Mouse (Mus musculus) adrenal gland, postnatal 0 days (tissue): ENCODE results near the gene Olfr1325. TPM values are rescaled to one million over a fixed set of nuclear protein-coding genes. Genes with fewer than 3 reads are reported as not detected.

ENCODE experiments used
- polyA plus RNA-seq: library from polyadenylated mRNA; unstranded; fragments of >200 nt; fragmentation: Nextera tagmentation; extraction: Ambion mirVana; gene quantifications from 2 replicates; pipeline ENCODE4 v1.2.1, GENCODE M21; 2015

The Olfr1325 gene
- polyA plus RNA-seq = not detected in 2 replicates

DNA sequence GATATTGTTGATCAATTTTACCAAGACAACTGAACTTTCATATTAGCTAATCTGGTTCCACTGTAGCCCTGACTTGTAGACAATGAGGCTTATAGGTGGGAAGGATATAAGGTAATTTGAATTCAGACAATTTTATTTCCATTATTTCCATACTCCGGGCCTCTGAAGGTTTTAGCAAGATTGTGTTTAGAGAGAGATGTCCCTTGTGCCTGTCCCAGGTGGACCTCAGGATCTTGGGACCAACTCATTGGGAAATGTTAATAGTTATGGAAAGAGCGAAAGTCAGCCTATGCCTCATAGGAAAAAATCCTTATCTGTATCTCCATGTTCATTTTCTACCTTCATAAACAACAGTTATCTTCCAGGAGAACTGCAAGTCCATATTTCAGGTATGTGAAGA is at the start of gene Olfr1325:
Gene Olfr1325 (plus strand): TSS at position 301 of the 400 bp plus-strand sequence.

DNA sequence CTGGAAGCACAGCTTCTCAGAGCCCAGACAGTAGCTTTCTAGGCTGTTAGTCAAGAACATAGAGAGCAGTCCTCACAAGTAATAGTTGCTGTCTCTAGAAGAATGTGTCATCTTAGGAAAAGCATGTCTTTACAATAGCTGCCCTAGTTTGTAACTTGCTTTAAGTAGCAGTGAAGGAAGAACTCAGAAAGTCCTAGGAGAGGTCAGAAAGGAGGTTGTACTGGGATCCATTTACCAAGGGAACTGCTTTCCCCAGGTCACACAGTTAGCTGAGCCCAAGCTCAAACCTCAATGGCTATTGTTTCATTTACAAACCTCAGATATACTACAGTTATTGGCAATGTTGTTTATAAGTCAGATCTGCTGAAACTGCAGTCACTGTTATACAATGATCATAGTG is 17.7 kb upstream of the Olfr1325 start, which contains the start of gene Olfr1326-ps1:
Gene Olfr1326-ps1 (minus strand): TSS at position 101 of the 400 bp plus-strand sequence.

DNA sequence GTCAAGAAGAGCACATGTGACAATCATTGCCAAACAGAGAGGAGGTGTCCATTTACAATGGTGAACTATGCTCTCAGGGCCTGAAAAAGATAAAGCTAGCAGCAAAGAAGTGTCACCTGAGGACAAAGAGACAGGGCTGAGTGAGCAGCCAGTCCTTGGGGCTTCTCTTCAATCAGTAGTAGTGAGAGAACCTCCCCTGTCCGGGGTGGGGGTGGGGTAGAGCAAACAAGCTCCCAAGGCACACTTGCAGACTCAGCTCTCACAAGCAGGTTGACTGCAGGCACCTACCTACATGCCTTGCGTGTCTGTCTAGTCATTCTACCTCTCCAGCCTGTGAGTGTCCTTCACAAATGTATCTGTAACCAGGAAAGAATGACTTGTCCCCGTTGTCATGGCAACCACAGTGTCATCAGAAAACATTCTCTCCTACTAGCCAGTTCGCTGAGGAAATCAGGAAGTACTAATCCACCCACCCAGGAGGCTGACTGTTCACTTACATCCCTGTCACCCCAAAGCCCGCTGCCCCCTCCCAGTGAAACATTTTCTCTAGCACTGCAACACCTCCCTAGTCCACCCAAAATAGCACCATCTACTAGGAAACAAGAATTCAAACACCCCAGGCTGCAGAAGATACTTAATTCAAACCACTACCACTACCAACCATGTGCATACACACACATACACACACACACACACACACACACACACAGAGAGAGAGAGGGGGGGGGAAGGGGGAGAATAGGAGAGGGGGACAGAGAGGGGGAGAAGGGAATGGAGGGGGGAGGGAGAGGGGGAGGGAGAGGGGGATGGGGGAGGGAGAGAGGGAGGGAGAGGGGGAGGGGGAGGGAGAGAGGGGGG is 53.2 kb downstream of the Olfr1325 start, which contains the start of gene Gm5640:
Gene Gm5640 (minus strand): TSS at position 170 of the 858 bp plus-strand sequence.

Other genes with a start within 250 kb of the Olfr1325 start
- gene Lage3, start 239.1 kb upstream of the Olfr1325 start, polyA plus RNA-seq = 150 and 170 TPM in 2 replicates
- gene Ubl4a, start 219.5 kb upstream of the Olfr1325 start, polyA plus RNA-seq = 61.6 and 67.4 TPM in 2 replicates
- gene Slc10a3, start 219.3 kb upstream of the Olfr1325 start, polyA plus RNA-seq = 15.6 and 28.1 TPM in 2 replicates
- 27.4 and 32.8 TPM in 2 replicates for gene Fam3a, start 199.4 kb upstream of the Olfr1325 start, polyA plus RNA-seq
- gene Ikbkg, start 199.4 kb upstream of the Olfr1325 start, polyA plus RNA-seq = 12.7 and 15.7 TPM in 2 replicates
- 34.2 and 68.2 TPM in 2 replicates for gene G6pdx, start 163.5 kb upstream of the Olfr1325 start, polyA plus RNA-seq
- 0.28 TPM in 1 of 2 replicates, not detected in the other for gene Gm6880, start 111.3 kb upstream of the Olfr1325 start, polyA plus RNA-seq
- gene Olfr1326-ps1, start 17.8 kb upstream of the Olfr1325 start, polyA plus RNA-seq = not detected in 2 replicates
- gene Gm5640, start 53.0 kb downstream of the Olfr1325 start, polyA plus RNA-seq = 0.06 TPM in 1 of 2 replicates, not detected in the other
- not detected in 2 replicates for gene Gm6890, start 148.2 kb downstream of the Olfr1325 start, polyA plus RNA-seq
- 0.08 TPM in 1 of 2 replicates, not detected in the other for gene Gm5936, start 244.5 kb downstream of the Olfr1325 start, polyA plus RNA-seq